Mouse (Mus musculus) monocyte, adult 59 days (primary cell): ENCODE data around the gene Gm15319. TPM values are rescaled to one million over a fixed set of nuclear protein-coding genes. Genes with fewer than 3 reads are reported as not detected.

Experiments used
- total RNA-seq, 2 experiments: library from RNA; stranded (reverse); gene quantifications; one replicate each; pipeline ENCODE4 v1.2.4; 2023

Gene Gm15319
- under 1 TPM in 1 of 2 experiments, not detected in 1; 0.61 TPM for total RNA-seq

DNA sequence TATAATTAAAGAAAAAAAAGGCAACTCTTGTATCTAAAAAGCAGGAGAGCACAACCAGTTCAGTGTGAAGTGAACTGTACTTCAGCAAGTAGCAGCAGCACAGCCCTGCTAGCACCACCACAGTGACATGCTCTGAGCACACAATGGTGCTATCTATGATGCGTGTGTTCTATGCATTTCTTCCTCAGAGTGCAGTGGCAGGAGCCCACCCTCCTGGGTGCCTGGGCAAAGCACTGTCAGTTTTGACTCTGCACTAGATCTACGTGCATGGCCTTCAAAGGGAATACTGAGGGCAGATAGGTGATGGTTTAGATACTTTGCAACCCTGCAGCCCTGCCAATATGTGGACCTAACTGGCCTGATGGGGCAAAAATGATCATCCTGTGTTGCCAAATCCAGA is at the start of gene Gm15319:
Gene Gm15319, minus strand, starts transcription at position 101 of the 400 bp plus-strand sequence.

